In the genomic region with DNA sequence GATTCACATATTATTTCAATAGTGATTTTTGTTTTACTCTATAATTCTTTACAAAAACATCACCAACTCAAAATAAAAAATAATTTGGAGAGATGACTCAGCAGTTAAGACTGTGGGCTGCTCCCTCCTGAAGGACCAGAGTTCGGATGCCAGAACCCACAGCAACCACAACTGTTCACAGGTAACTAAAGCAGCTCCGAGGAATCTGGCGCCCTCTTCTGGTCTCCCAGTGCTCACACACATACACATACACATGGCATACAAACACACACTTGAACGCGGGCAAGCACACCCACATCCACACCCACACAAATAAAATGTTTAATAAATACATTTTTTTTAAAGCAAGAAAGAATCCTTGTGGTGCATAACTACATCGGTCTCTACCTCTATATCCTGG, we compare ENCODE assay signal across 13 mouse cellular contexts. TPM values are rescaled to one million over a fixed set of nuclear protein-coding genes. Genes with fewer than 3 reads are reported as not detected.
DNase-seq lines count a peak whose midpoint lies in the region; ATAC-seq and TF ChIP-seq lines count a peak whose summit lies in the region.
"Had no signal": no experiment of that assay in that cellular context is flagged by ENCODE, and none has a peak within 500 bp of the region (broad histone marks: within the 10 kb centered on the region; RNA-seq: fewer than 3 reads in every experiment).

No protein-coding gene starts in this region.

- H3K4me3 ChIP-seq in MEL (ENCODE audit: control insufficient read depth in 1 of 2, insufficient read depth in 1 of 2, low read depth in 2 of 2, low read length in 2 of 2) = no peak overlapping the region
- H3K4me3 ChIP-seq in forebrain, embryonic 11.5 days (ENCODE audit: low read depth, low read length) = no peak overlapping the region
- H3K4me3 ChIP-seq: forebrain, embryonic 13.5 days; midbrain, embryonic 12.5 days had no signal

- DNase-seq in heart, adult 11 months = peak; percentile 83
- DNase-seq in heart, adult 9 months (ENCODE audit: low spot score in 2 of 2) = no peak
- peak; percentile 18 for DNase-seq in retina, embryonic 14.5 days (ENCODE audit: low spot score)
- no peak for DNase-seq in retina, postnatal 1 day
- peak; percentile 75 for DNase-seq in MEL (ENCODE audit: low read depth, low spot score)
- DNase-seq in naive thymus-derived CD4-positive, alpha-beta T cell, adult 2 months (ENCODE audit: low read depth) = peak; percentile 37
- DNase-seq in forebrain, embryonic 11.5 days (ENCODE audit: low spot score) = no peak
- no peak for DNase-seq in right cerebral cortex, postnatal 14 days
- DNase-seq: heart, postnatal 36 days; kidney, postnatal 10 days; lung, adult 18-20 months had no signal

- H3K9me3 ChIP-seq in MEL (replicated peaks; ENCODE audit: insufficient read depth, low read length) = no peaks in the 10 kb centered on the region
- no peaks in the 10 kb centered on the region for H3K9me3 ChIP-seq in forebrain, embryonic 11.5 days (ENCODE audit: control insufficient read depth, low read length)

- no peak for ATAC-seq in forebrain, embryonic 11.5 days (replicated peaks; ENCODE audit: low FRiP score)
- ATAC-seq: forebrain, embryonic 13.5 days had no signal

- no peak for TF ChIP-seq EP300 in MEL (IDR thresholded peaks at IDR 0.05; ENCODE audit: low read depth in 1 of 2, low read length in 2 of 2)

- H3K4me2 ChIP-seq in forebrain, embryonic 11.5 days (ENCODE audit: low read depth, low read length, severe bottlenecking) = no peak overlapping the region
- H3K4me2 ChIP-seq: forebrain, embryonic 13.5 days; midbrain, embryonic 12.5 days had no signal

- H3K79me2 ChIP-seq in MEL (ENCODE audit: control insufficient read depth, insufficient read depth, low read length, poor library complexity) = peaks cover 20% of the 10 kb centered on the region

- peak; percentile 45 for TF ChIP-seq RAD21 in MEL (IDR thresholded peaks at IDR 0.05; ENCODE audit: low read depth, low read length)

- peaks cover 15 to 34% of the 10 kb centered on the region in 2 experiments for H3K4me1 ChIP-seq in MEL (ENCODE audit: control insufficient read depth in 1 of 2, insufficient read depth in 2 of 2, low read length in 2 of 2)
- 0 out of 2 replicates have a peak, but pooled peaks cover 4% of the 10 kb centered on the region for H3K4me1 ChIP-seq in forebrain, embryonic 11.5 days (replicated peaks; ENCODE audit: control insufficient read depth, insufficient read depth, low read length)
- H3K4me1 ChIP-seq: forebrain, embryonic 13.5 days had no signal

- 96% methylated on average over 6 of the region's 6 CpGs for WGBS in forebrain, embryonic 11.5 days

- no peak; a peak in 1 of 4 replicates for TF ChIP-seq POLR2A in MEL (IDR thresholded peaks at IDR 0.05; ENCODE audit: control insufficient read depth in 1 of 2, insufficient read depth in 1 of 2, low read depth in 1 of 2, low read length in 2 of 2, poor library complexity in 1 of 2)

- peaks cover 30 to 42% of the 10 kb centered on the region in 2 experiments for H3K36me3 ChIP-seq in MEL (ENCODE audit: control insufficient read depth in 1 of 2, insufficient read depth in 2 of 2, low read length in 2 of 2)
- H3K36me3 ChIP-seq in forebrain, embryonic 11.5 days (ENCODE audit: control insufficient read depth, insufficient read depth, low read length) = no peaks in the 10 kb centered on the region

- peak; percentile 81 to 94 (median 90) for TF ChIP-seq CTCF in MEL (IDR thresholded peaks at IDR 0.05 in 2 of 3, conservative IDR thresholded peaks at IDR 0.05 in 1 of 3; ENCODE audit: control insufficient read depth in 1 of 3, insufficient read depth in 1 of 3, low read depth in 2 of 3, low read length in 3 of 3, poor library complexity in 1 of 3, severe bottlenecking in 1 of 3)

- H3K9ac ChIP-seq in MEL (ENCODE audit: control insufficient read depth, low read depth, low read length, poor library complexity, severe bottlenecking) = no peak overlapping the region
- H3K9ac ChIP-seq in forebrain, embryonic 11.5 days (ENCODE audit: low read length) = no peak overlapping the region
- H3K9ac ChIP-seq: forebrain, embryonic 13.5 days; midbrain, embryonic 12.5 days had no signal

- no peaks in the 10 kb centered on the region for H3K27me3 ChIP-seq in MEL (ENCODE audit: control insufficient read depth in 1 of 2, insufficient read depth in 2 of 2, low read length in 2 of 2)
- no peaks in the 10 kb centered on the region for H3K27me3 ChIP-seq in forebrain, embryonic 11.5 days (ENCODE audit: control insufficient read depth, insufficient read depth, low read length)
- H3K27me3 ChIP-seq: forebrain, embryonic 13.5 days; midbrain, embryonic 12.5 days had no signal

- H3K27ac ChIP-seq in MEL (ENCODE audit: control insufficient read depth, low read depth, low read length) = no peak overlapping the region
- H3K27ac ChIP-seq in forebrain, embryonic 11.5 days (ENCODE audit: low read depth, low read length) = no peak overlapping the region
- H3K27ac ChIP-seq: forebrain, embryonic 13.5 days; midbrain, embryonic 12.5 days had no signal

TF ChIP-seq in MEL, 35 proteins besides CTCF, POLR2A, EP300 and RAD21:
- no peak for TF ChIP-seq NRF1 (IDR thresholded peaks at IDR 0.05; ENCODE audit: insufficient read depth, low read depth, low read length, poor library complexity, severe bottlenecking)
- TF ChIP-seq MYB (IDR thresholded peaks at IDR 0.05; ENCODE audit: low read depth, low read length) = no peak
- TF ChIP-seq SMC3 (IDR thresholded peaks at IDR 0.05; ENCODE audit: low read depth, low read length) = peak; percentile 63
- TF ChIP-seq MXI1 (IDR thresholded peaks at IDR 0.05; ENCODE audit: low read depth, low read length) = no peak
- TF ChIP-seq JUND (IDR thresholded peaks at IDR 0.05; ENCODE audit: low read depth, low read length) = 0 out of 2 replicates have a peak, but pooled peaks have one; percentile 17
- TF ChIP-seq MYC (IDR thresholded peaks at IDR 0.05; ENCODE audit: low read depth, low read length) = 0 out of 2 replicates have a peak, but pooled peaks have one; percentile 57
- TF ChIP-seq ZC3H11A (IDR thresholded peaks at IDR 0.05; ENCODE audit: low read depth, low read length) = 0 out of 2 replicates have a peak, but pooled peaks have one; percentile 17

RNA-seq across cellular contexts. Expression of gene Ermp1, which starts 3.5 kb away (rescaled TPM):
- total RNA-seq in MEL (2012; rRNA removed) = 62.3 and 68.4 TPM in 2 replicates
- polyA plus RNA-seq in MEL (2012; ENCODE audit: insufficient read depth in 1 of 2, insufficient read length in 2 of 2, low read depth in 1 of 2, low replicate concordance in 2 of 2, missing spikeins in 1 of 2) = 100 to 1,000 TPM in 1 of 2 experiments, 10 to 100 TPM in 1; 82.0 to 167 TPM
- 12.2 and 13.5 TPM in 2 replicates for polyA plus RNA-seq in forebrain, embryonic 11.5 days (2014; fragmentation: Nextera tagmentation; extraction: Ambion mirVana)

RNA-seq across cellular contexts. Expression of gene Mlana, which starts 52.9 kb away (rescaled TPM):
- total RNA-seq in MEL (2012; rRNA removed) = 0.27 and 0.69 TPM in 2 replicates
- polyA plus RNA-seq in MEL (2012; ENCODE audit: insufficient read depth in 1 of 2, insufficient read length in 2 of 2, low read depth in 1 of 2, low replicate concordance in 2 of 2, missing spikeins in 1 of 2) = under 1 TPM in 1 of 2 experiments, not detected in 1; 0.78 TPM
- polyA plus RNA-seq in forebrain, embryonic 11.5 days (2014; fragmentation: Nextera tagmentation; extraction: Ambion mirVana) = 0.31 and 0.36 TPM in 2 replicates
- polyA plus RNA-seq: forebrain, embryonic 13.5 days; midbrain, embryonic 12.5 days had no signal

Comparison
In these comparisons a context has a peak if more than half of its experiments do, and no peak if none do; other contexts are left out.
1. DNase-seq: peak in heart, adult 11 months (single experiment), retina, embryonic 14.5 days (single experiment), MEL (single experiment) and naive thymus-derived CD4-positive, alpha-beta T cell, adult 2 months (single experiment); none in heart, adult 9 months (0 of 2), retina, postnatal 1 day (single experiment), forebrain, embryonic 11.5 days (single experiment) and right cerebral cortex, postnatal 14 days (single experiment).